Mouse (Mus musculus): ENCODE measurements at regions not wholly inside any gene's neighbourhood (a gene's known extent, or its start where the extent isn't known, plus 50 kb on each side); places are given as distances from the start of the nearest gene placed in this dataset.

- DNase-seq (ENCODE audit: low read depth), result no peak
Observed at GRCm38 (mm10) chr14:24999008-24999572, 459.9 kb upstream of the Zmiz1 start.

- DNase-seq (ENCODE audit: low read depth), result peak; percentile 5
Observed at GRCm38 (mm10) chr14:25005241-25005946, 453.6 kb upstream of the Zmiz1 start.

- no peak for DNase-seq (ENCODE audit: low read depth)
Observed at GRCm38 (mm10) chr14:25011926-25012325, 447.1 kb upstream of the Zmiz1 start.

- DNase-seq (ENCODE audit: low read depth), result no peak
Observed at GRCm38 (mm10) chr14:25015288-25016238, 443.4 kb upstream of the Zmiz1 start.

GRCm38 (mm10) chr14:25017860-25018259, 441.1 kb upstream of the Zmiz1 start:
- DNase-seq (ENCODE audit: low read depth), result peak; percentile 24

GRCm38 (mm10) chr14:25019306-25019905, 439.6 kb upstream of the Zmiz1 start:
- no peak for DNase-seq (ENCODE audit: low read depth)

- DNase-seq (ENCODE audit: low read depth), result no peak
Observed at GRCm38 (mm10) chr14:25022523-25023269, 436.3 kb upstream of the Zmiz1 start.

- DNase-seq (ENCODE audit: low read depth), result no peak
Observed at GRCm38 (mm10) chr14:25023270-25023800, 435.6 kb upstream of the Zmiz1 start.

- no peak for DNase-seq (ENCODE audit: low read depth)
Observed at GRCm38 (mm10) chr14:25025074-25025473, 433.9 kb upstream of the Zmiz1 start.

- no peak for DNase-seq (ENCODE audit: low read depth)
Observed at GRCm38 (mm10) chr14:25027076-25027475, 431.9 kb upstream of the Zmiz1 start.

GRCm38 (mm10) chr14:25027842-25028241, 431.1 kb upstream of the Zmiz1 start:
- DNase-seq (ENCODE audit: low read depth), result no peak

- peak; percentile 3 for DNase-seq (ENCODE audit: low read depth)
Observed at GRCm38 (mm10) chr14:25030881-25031280, 428.1 kb upstream of the Zmiz1 start.

- DNase-seq (ENCODE audit: low read depth), result no peak
Observed at GRCm38 (mm10) chr14:25031756-25032680, 427.0 kb upstream of the Zmiz1 start.

- DNase-seq (ENCODE audit: low read depth), result no peak
Observed at GRCm38 (mm10) chr14:25032899-25033298, 426.1 kb upstream of the Zmiz1 start.

GRCm38 (mm10) chr14:25042265-25042664, 416.7 kb upstream of the Zmiz1 start:
- DNase-seq (ENCODE audit: low read depth), result no peak

- no peak for DNase-seq (ENCODE audit: low read depth)
Observed at GRCm38 (mm10) chr14:25044106-25044505, 414.9 kb upstream of the Zmiz1 start.

- DNase-seq (ENCODE audit: low read depth), result no peak
Observed at GRCm38 (mm10) chr14:25044867-25045266, 414.1 kb upstream of the Zmiz1 start.

- no peak for DNase-seq (ENCODE audit: low read depth)
Observed at GRCm38 (mm10) chr14:25050674-25051251, 408.2 kb upstream of the Zmiz1 start.

GRCm38 (mm10) chr14:25052175-25052574, 406.8 kb upstream of the Zmiz1 start:
- DNase-seq (ENCODE audit: low read depth), result no peak

- no peak for DNase-seq (ENCODE audit: low read depth)
Observed at GRCm38 (mm10) chr14:25059351-25059750, 399.6 kb upstream of the Zmiz1 start.
